Mouse (Mus musculus): Measurements from ENCODE around the gene Trim7. TPM values are rescaled to one million over a fixed set of nuclear protein-coding genes. Genes with fewer than 3 reads are reported as not detected.
"Not testable (repeated sequence)": the region's sequence is repeated elsewhere in the genome, so short reads cannot be mapped to it uniquely, and the experiment has no call there.

Trim7 gene
- polyA plus RNA-seq, 1 experiment, result 80.3 TPM

DNA sequence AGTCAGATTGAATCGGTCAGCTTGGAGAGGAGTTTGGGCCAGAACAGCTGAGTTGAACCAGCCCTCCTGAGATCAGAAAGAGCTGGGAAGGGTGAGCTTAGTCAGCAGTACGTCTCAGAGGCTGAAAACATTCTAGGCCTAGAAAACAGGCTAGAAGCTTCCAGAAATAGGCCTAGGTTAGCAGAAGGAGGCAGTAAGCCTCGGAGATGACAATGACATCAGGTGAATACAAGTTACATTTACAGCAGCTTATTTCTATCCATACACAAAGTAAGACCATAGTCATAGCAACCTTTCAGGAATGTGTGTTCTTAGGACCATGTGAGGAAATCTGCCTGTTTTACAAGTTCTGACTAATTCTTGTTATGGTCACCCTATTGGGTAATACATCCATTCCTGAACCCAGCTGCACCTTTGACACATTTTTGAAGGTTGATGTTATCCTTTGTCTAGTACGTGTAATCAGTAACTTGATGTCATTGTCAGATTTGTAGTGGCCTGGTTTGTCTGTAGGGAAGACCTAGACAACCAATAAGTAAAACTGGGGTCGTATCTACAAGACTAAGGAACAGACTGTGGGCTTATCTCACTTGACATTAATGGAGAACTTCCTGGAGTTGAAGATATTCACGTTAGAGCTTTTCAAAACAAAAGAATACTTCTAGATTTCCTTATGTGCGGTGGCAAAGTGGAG lies 6.2 kb upstream of the Trim7 start:
- H3K4me3 ChIP-seq (ENCODE audit: insufficient read depth, low read depth, low read length), result no peak overlapping the region
- 77% methylated on average over 7 of the region's 7 CpGs for WGBS
- TF ChIP-seq POLR2A (IDR thresholded peaks at IDR 0.05; ENCODE audit: low read depth, low read length) (no peak), CTCF (conservative IDR thresholded peaks at IDR 0.05; ENCODE audit: insufficient read depth, insufficient read length, low read depth, low read length) (no peak)

DNA sequence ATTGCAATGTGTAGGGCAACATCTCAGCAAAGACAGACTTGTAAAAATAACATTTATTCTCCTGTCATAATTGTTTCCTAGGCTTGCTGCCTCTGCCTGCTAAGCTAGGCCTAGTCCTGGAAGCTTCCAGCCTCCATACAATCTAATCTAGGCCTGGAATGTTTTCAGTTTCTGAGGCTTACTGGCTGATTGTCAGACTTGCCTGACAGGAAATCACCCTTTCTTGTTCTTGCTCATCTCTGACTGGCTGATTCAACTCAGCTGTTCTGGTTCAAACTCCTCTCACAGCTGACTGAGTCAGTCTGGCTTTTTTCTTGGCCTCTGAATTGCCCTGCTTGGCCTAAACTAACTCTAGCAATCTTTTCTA lies 5.6 kb upstream of the Trim7 start:
- Histone ChIP-seq H3K36me3 (ENCODE audit: control insufficient read depth, insufficient read depth, low read length) (no peaks in the 10 kb centered on the region), H3K4me1 (ENCODE audit: control insufficient read depth, insufficient read depth, low read length) (peaks cover 10% of the 10 kb centered on the region), H3K27me3 (replicated peaks; ENCODE audit: control insufficient read depth, insufficient read depth, low read length) (no peaks in the 10 kb centered on the region), H3K4me3 (ENCODE audit: insufficient read depth, low read depth, low read length) (no peak overlapping the region), H3K27ac (ENCODE audit: insufficient read depth, low read depth, low read length) (no peak overlapping the region; the same call in 1 of the 2 replicates)
- no peak for TF ChIP-seq CTCF (conservative IDR thresholded peaks at IDR 0.05; ENCODE audit: insufficient read depth, insufficient read length, low read depth, low read length)
- DNase-seq, result peak; percentile 49

More for the DNA sequence above, 6.2 kb upstream of the Trim7 start:
- Histone ChIP-seq H3K27ac (ENCODE audit: insufficient read depth, low read depth, low read length) (no peak overlapping the region; the same call in 1 of the 2 replicates), H3K36me3 (ENCODE audit: control insufficient read depth, insufficient read depth, low read length) (no peaks in the 10 kb centered on the region), H3K4me1 (ENCODE audit: control insufficient read depth, insufficient read depth, low read length) (peaks cover 10% of the 10 kb centered on the region), H3K27me3 (replicated peaks; ENCODE audit: control insufficient read depth, insufficient read depth, low read length) (no peaks in the 10 kb centered on the region)
- DNase-seq, result no peak

DNA sequence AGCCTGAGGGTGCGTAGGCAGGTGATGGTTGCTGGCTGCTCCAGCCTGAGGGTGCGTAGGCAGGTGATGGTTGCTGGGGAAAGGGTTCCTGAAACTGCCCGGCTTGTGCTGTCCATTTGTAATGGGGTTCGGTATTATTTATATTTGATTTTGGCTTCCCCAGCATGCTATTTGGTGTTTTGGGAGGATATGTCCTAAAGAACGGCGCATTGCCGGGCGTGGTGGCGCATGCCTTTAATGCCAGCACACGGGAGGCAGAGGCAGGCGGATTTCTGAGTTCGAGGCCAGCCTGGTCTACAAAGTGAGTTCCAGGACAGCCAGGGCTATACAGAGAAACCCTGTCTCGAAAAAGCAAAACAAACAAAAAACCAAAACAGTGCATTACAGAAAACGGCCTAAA lies 4.6 kb upstream of the Trim7 start:
- H3K4me3 ChIP-seq (ENCODE audit: insufficient read depth, low read depth, low read length); H3K4me1 ChIP-seq (ENCODE audit: control insufficient read depth, insufficient read depth, low read length); DNase-seq; H3K27me3 ChIP-seq (replicated peaks; ENCODE audit: control insufficient read depth, insufficient read depth, low read length); H3K36me3 ChIP-seq (ENCODE audit: control insufficient read depth, insufficient read depth, low read length); H3K27ac ChIP-seq (ENCODE audit: insufficient read depth, low read depth, low read length): not testable (repeated sequence)
- 92% methylated on average over 14 of the region's 14 CpGs for WGBS

DNA sequence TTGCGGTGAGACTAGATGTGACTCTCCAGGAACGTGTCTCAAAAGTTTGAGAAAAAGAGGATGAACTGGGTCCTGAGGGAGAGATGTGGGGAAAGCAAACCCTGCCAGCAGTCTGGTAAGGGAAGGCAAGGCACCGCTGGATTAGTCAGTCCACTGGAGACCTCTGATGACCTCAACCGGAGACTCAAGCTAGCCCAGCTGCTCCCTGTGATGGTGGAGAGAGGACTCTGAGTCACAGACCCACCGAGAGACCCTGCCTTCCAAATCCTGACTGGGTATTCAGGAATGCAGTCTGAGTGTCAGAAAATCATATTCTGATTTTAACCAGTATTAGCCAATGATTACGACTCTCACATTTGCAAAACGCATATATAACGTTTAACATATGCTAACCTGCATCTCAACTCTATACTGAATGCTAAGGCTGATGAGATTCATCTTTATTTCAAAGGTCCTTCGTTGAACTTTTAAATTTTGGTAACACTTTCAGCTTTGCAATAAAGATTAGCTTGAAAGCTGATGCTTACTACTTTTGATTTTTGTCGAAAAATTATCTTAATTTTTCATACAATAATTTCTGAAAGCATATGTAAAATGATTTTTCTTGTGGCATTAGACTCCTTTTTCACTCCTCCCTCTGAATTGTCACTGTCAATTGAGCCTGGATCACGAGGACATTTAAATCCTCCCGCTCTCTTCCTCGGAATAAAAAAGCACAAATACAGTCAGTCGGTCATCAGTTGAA lies 3.0 kb upstream of the Trim7 start:
- no peak for TF ChIP-seq CTCF (conservative IDR thresholded peaks at IDR 0.05; ENCODE audit: insufficient read depth, insufficient read length, low read depth, low read length)
- TF ChIP-seq POLR2A (IDR thresholded peaks at IDR 0.05; ENCODE audit: low read depth, low read length), result no peak
- Histone ChIP-seq H3K36me3 (ENCODE audit: control insufficient read depth, insufficient read depth, low read length) (no peaks in the 10 kb centered on the region), H3K4me3 (ENCODE audit: insufficient read depth, low read depth, low read length) (no peak overlapping the region), H3K4me1 (ENCODE audit: control insufficient read depth, insufficient read depth, low read length) (peaks cover 2% of the 10 kb centered on the region; the same call in 1 of the 2 replicates), H3K27ac (ENCODE audit: insufficient read depth, low read depth, low read length) (no peak overlapping the region), H3K27me3 (replicated peaks; ENCODE audit: control insufficient read depth, insufficient read depth, low read length) (no peaks in the 10 kb centered on the region)
- no peak for DNase-seq
- 57% methylated on average over 14 of the region's 14 CpGs for WGBS

DNA sequence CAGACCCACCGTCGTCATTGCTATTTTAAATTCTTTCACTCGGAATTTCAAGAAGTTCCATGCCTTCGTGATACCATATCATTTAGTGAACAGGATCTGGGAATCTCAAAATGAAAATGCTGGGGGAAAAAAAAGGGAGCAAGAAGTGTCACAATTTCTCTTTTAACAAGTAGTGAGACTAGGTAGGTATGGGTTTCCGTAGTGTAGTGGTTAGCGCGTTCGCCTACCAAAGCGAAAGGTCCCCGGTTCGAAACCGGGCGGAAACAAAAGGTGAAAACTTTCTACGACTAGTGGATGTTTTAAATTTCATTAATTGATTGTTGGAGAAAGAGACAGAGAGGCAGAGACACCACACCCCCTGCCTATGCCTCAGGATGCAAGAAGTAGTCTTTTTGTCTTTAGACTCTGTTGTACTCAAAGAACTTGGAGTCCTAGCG lies 2.4 kb upstream of the Trim7 start:
- WGBS, result 7% methylated on average over 15 of the region's 15 CpGs
- DNase-seq, result peak; percentile 69

DNA sequence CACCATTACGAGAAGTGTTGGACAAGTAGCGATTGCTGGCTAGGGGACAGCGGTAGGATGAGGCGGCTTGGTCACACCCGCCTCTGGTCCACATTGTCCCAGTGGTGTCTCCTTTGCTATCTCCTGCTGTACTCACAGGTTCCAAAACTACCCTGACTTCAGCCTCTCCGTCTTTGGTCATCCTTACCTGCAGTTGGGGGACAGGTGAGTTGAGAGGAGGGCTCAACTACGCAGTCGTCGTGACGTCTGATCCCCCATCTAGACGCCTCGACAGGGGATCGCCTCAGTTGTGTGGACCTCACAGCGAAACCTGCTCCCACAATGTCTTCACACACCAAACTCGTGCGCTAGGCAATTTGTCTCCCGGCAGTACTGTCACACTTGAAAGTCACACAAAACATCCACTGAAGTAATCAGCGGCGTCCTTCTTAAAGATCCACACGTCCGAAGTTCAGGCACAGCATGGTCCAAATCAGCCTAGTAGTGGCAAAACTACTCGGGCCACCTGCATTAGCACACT lies 1.6 kb upstream of the Trim7 start:
- no peak for DNase-seq

More for the DNA sequence above, 2.4 kb upstream of the Trim7 start:
- H3K27ac ChIP-seq (ENCODE audit: insufficient read depth, low read depth, low read length), result no peak overlapping the region
- no peaks in the 10 kb centered on the region for H3K27me3 ChIP-seq (replicated peaks; ENCODE audit: control insufficient read depth, insufficient read depth, low read length)
- TF ChIP-seq POLR2A (IDR thresholded peaks at IDR 0.05; ENCODE audit: low read depth, low read length) (no peak), CTCF (conservative IDR thresholded peaks at IDR 0.05; ENCODE audit: insufficient read depth, insufficient read length, low read depth, low read length) (no peak)
- H3K4me3 ChIP-seq (ENCODE audit: insufficient read depth, low read depth, low read length), result peak overlapping the region; percentile 19; the same call in 1 of the 2 replicates
- H3K36me3 ChIP-seq (ENCODE audit: control insufficient read depth, insufficient read depth, low read length), result no peaks in the 10 kb centered on the region
- peaks cover 2% of the 10 kb centered on the region; the same call in 1 of the 2 replicates for H3K4me1 ChIP-seq (ENCODE audit: control insufficient read depth, insufficient read depth, low read length)

DNA sequence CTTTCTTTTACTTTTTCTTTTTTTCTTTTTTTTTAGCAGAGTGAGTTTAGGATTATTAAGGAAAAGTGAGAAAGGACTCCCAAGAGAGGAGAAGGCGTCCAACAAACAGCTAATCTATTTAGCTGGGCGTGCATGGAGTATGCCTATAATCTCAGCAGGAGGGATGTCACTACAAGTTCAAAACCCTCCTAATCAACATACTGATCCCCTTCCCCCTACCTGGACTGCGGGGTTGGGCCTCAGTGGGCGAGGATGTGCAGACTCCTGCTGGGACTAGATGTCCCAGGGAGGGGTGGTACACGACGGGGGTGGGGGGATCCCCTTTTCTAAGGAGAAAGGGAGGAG lies 784 bp downstream of the Trim7 start:
- no peak for TF ChIP-seq POLR2A (IDR thresholded peaks at IDR 0.05; ENCODE audit: low read depth, low read length)
- no peak for TF ChIP-seq CTCF (conservative IDR thresholded peaks at IDR 0.05; ENCODE audit: insufficient read depth, insufficient read length, low read depth, low read length)
- H3K36me3 ChIP-seq (ENCODE audit: control insufficient read depth, insufficient read depth, low read length), result no peaks in the 10 kb centered on the region
- H3K27ac ChIP-seq (ENCODE audit: insufficient read depth, low read depth, low read length), result 0 out of 2 replicates have a peak overlapping the region, but pooled peaks have one; percentile 21
- no peak for DNase-seq
- H3K27me3 ChIP-seq (replicated peaks; ENCODE audit: control insufficient read depth, insufficient read depth, low read length), result no peaks in the 10 kb centered on the region
- peak overlapping the region; percentile 53 for H3K4me3 ChIP-seq (ENCODE audit: insufficient read depth, low read depth, low read length)
- peaks cover 2% of the 10 kb centered on the region; the same call in 1 of the 2 replicates for H3K4me1 ChIP-seq (ENCODE audit: control insufficient read depth, insufficient read depth, low read length)
- WGBS, result 3% methylated on average over 6 of the region's 6 CpGs

More for the DNA sequence above, 1.6 kb upstream of the Trim7 start:
- H3K27me3 ChIP-seq (replicated peaks; ENCODE audit: control insufficient read depth, insufficient read depth, low read length), result no peaks in the 10 kb centered on the region
- no peak overlapping the region for H3K4me3 ChIP-seq (ENCODE audit: insufficient read depth, low read depth, low read length)
- H3K4me1 ChIP-seq (ENCODE audit: control insufficient read depth, insufficient read depth, low read length), result peaks cover 2% of the 10 kb centered on the region; the same call in 1 of the 2 replicates
- 45% methylated on average over 22 of the region's 22 CpGs for WGBS
- no peak for TF ChIP-seq CTCF (conservative IDR thresholded peaks at IDR 0.05; ENCODE audit: insufficient read depth, insufficient read length, low read depth, low read length)
- TF ChIP-seq POLR2A (IDR thresholded peaks at IDR 0.05; ENCODE audit: low read depth, low read length), result no peak
- H3K36me3 ChIP-seq (ENCODE audit: control insufficient read depth, insufficient read depth, low read length), result no peaks in the 10 kb centered on the region
- H3K27ac ChIP-seq (ENCODE audit: insufficient read depth, low read depth, low read length), result no peak overlapping the region
